Mouse (Mus musculus) spleen, postnatal 4 days (tissue): ENCODE measurements around the gene Pygl.

Source experiments
- DNase-seq, 2 experiments: peaks; one replicate each; pipeline ENCODE4 v3.0.0; 2022; ENCODE audit warnings: low spot score in 2 of 2

Pygl gene

DNA sequence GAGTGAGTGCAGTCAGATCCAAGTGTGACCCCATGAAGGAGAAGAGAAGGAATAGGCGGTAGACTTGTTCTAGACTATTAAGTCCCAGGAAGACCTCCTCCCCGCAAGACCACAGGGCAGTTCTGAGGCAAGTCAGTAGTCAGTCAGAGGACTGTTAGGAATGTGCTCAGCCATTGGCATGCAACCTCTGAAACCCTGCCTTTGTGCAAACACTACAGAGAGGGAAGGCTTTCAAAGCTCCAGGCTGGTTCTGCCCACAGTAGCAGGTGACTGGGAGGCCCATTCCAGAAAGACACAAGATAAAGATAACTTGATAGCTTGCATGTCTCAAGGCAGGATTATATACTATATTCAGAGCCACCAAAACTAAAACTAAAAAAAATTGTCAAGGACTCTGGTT is at the start of gene Pygl:
Pygl (minus strand) TSS at position 195 of the 400 bp plus-strand sequence.
- no peak for DNase-seq

GRCm38 (mm10) chr12:70280930-70281329 is 49.6 kb upstream of the Pygl start:
- no peak for DNase-seq

DNA sequence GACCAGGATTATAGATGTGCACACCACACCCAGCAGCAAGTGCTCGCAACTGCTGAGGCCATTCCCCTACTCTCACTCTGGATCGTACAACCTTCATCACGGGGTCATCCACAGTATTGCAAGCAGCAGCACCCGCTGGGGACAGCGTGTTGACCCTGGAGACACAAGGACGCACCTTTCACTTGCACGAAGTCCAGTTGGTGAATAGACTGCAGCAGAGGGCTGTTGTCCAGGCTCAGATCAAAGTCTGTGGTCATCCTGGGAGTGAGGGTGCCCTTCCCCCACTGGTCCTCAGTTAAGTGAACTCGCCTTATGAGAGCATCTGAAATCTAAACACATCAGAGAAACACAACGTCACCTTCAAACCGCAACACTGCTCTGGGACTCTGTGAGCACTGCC is 49.1 kb upstream of the Pygl start:
- DNase-seq = no peak

GRCm38 (mm10) chr12:70277071-70277939 is 46.0 kb upstream of the Pygl start:
- no peak for DNase-seq

GRCm38 (mm10) chr12:70269724-70270123 is 38.4 kb upstream of the Pygl start:
- no peak for DNase-seq

- no peak for DNase-seq
These were observed 36.0 kb upstream of the Pygl start for GRCm38 (mm10) chr12:70267314-70267713.

DNA sequence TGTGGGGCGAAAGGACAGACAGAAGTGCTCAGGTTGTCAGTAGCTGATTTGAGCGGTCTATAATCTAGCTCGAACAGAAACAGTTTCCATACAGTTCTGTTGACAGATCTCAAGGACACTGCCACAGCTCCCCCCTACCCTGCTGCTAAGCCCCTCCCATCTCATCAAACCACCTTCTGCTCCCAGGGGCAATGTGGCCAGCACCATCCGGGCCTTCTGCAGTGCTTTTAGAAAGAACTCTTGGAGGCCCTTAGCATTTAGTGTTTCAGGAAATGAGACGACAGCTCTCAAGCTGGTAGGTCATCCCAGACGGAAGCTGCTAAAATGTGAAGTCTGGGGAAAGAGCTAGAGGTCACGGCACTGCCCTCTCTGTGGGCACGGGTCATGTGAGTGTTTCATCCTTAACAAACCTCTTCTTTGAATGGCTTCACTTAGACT is 35.2 kb upstream of the Pygl start:
- peak in 1 of 2 experiments; percentile 17 for DNase-seq

DNA sequence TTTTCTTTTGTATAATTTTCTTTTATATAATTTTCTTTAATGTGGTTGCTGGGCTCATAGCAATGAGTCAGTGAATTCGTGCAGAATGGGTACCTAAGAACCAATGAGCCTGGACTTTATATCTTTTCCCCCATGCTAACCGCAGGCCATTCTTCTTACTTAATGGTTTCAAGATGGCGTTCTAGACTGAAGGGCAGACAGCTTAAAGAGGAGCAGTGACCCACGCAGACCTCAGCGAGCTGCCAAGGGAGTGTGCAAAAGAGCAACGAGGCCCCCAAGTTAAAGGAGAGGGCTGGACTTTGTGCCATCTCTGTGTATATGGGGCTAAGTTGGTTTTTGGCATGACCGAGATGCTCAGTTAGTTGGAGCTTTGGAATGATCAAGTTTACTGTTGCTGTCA is 32.4 kb upstream of the Pygl start:
- DNase-seq = no peak

GRCm38 (mm10) chr12:70262271-70262953 is 31.1 kb upstream of the Pygl start:
- no peak for DNase-seq

- DNase-seq = no peak
These were observed 20.1 kb upstream of the Pygl start for GRCm38 (mm10) chr12:70251210-70251884.

GRCm38 (mm10) chr12:70249616-70250157 is 18.4 kb upstream of the Pygl start:
- DNase-seq = no peak

- DNase-seq = no peak
These were observed 16.6 kb upstream of the Pygl start for GRCm38 (mm10) chr12:70247683-70248474.

DNA sequence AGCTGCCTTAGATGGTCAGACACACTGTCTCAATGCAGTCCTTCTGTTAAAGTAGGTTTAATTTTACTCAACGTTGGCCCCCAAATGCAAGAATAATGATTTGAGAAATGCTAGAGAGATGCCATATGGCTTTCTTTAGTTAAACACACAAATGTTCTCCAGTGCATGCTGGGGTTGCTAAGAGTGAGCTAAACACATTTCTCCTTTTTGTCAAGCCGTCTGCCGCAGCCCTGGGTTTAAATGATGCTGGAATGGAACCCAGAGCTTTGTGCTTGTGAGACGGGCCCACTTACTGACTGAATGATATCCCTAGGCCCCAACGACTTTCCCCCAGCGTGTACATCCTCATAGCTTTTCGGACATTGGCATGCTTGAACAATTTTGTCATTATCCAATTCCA is 11.3 kb upstream of the Pygl start:
- no peak for DNase-seq

DNA sequence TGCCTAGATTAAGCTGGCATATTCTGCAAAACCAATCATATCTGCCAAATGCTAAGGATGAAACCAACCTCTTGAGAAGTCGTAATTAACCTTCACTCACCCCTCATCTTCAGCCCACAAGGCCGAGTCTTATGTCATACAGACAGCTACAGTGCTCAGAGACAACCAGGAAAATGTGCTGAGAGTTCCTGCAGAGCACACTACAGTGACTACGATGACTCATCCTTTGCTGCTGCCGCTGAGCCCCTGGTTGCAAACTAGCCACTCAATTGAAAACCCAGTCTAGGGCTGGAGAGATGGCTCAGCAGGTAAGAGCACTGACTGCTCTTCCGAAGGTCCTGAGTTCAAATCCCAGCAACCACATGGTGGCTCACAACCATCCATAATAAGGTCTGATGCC is 8.5 kb upstream of the Pygl start:
- DNase-seq = no peak

GRCm38 (mm10) chr12:70238604-70239003 is 7.3 kb upstream of the Pygl start:
- no peak for DNase-seq

DNA sequence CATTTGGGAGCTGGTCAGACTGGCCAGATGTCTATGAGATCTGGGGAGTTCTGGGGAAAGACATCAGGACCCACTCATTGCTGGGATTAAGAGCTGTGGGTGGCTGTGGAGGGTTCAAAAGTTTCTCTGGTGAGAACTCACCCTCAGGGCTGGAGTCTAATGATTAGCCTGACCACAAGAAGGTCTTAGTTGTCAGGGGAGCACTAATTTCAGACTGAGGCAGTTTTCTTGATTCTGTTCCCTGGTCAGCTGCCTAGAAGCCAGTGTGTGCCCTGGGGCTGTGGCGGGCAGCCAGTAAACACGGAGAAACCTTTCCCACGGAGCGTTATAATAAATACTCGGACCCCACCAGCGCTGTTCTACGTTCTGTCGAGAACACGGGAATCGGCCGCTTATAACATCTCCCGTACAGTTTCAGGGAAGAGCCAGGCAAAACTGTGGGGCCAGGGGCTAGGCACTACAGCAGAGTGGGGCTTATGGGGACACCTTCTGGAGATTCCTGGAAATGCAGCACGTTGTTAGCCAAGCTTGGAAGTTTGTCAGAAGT is 3.7 kb upstream of the Pygl start:
- DNase-seq = peak; percentile 54 to 80

DNA sequence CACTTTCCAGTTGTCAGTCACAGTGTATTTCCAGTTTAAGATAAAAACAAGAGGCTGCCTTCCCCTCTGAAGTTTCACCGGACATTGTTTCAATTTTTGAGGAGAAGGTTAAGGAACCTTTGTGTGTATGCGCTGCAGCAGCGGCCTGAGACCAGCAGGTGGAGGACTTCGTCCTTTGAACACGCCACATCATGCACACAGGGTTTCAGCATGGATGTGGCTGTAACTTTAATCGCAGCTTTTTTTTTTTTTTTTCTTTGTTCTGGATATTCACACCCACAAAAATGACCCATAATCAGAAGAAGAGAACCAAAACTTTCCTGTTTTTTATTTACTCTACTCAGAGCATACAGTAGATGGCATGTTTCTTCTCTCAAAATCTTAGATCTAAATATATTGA is 3.1 kb upstream of the Pygl start:
- peak in 1 of 2 experiments; percentile 41 for DNase-seq

- peak in 1 of 2 experiments; percentile 24 for DNase-seq
These were observed 2.5 kb upstream of the Pygl start for GRCm38 (mm10) chr12:70233637-70234315.

DNA sequence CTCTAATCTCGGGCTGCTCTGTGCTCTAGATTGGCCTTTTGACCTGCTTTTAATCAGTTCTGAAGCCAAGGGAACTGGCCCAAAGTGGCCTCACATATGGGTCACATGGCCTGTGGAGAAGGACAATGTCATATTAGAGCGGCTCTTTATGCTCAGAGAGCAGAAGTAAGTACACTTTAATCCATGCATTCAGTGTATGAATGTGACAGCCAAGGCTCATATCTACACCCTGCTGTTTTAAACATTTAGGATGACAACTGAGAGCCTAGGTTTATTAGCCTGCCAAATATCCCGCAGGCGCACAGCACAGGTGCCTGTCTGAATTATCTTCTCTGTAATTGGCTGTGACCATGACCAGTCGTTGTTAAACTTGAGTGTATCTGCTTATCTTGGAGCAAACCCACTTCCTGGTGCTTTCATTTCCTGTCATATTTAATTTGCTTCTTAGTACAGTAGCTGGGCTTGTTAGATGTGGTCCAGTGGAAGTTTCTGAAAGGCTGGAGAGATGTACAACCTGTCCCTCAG is 794 bp upstream of the Pygl start:
- DNase-seq = no peak

- DNase-seq = no peak
These were observed 3.1 kb downstream of the Pygl start for GRCm38 (mm10) chr12:70228155-70228554.
